Mouse (Mus musculus): ENCODE data around the gene Tspan33.

DNA sequence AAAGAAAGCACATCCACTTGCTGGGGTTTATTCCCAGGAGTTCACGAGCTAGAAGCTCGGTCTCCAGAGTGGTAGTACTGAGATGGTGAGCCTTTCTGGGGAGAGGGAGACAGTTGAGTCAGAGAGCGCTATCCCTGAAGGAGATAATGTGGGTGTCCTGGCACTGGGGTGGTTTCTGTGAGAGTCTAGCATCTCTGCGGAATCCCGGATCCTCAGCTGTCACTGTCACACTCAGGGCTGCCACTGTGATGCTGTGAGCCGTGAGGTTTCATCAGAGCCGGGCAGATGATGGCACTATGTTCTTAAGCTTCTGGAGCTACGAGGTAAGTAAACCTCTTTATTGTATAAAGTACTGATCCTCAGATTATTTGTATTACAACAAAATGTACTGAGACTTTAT lies 4.6 kb upstream of the Tspan33 start:
- TF ChIP-seq POLR2A (IDR thresholded peaks at IDR 0.05; ENCODE audit: borderline replicate concordance, low read depth, low read length) (no peak), CTCF (IDR thresholded peaks at IDR 0.05; ENCODE audit: low read depth, low read length) (no peak)

Measured in bone marrow macrophage, adult 2 months (primary cell).